Mouse (Mus musculus): ENCODE results near the gene Ces3a. TPM values are rescaled to one million over a fixed set of nuclear protein-coding genes. Genes with fewer than 3 reads are reported as not detected.
A peak's percentile ranks its signal among the peaks of the same experiment; 100 is the strongest.

Ces3a gene
- total and polyA plus RNA-seq, 3 experiments = not detected

- DNase-seq (ENCODE audit: low read depth, low spot score) = peak; percentile 66
- no peaks in the 10 kb centered on the region for H3K79me2 ChIP-seq (ENCODE audit: control insufficient read depth, insufficient read depth, low read length, poor library complexity)
- H3K27me3 ChIP-seq (ENCODE audit: control insufficient read depth in 1 of 2, insufficient read depth in 2 of 2, low read length in 2 of 2) = no peaks in the 10 kb centered on the region
- H3K36me3 ChIP-seq (ENCODE audit: control insufficient read depth in 1 of 2, insufficient read depth in 2 of 2, low read length in 2 of 2) = no peaks in the 10 kb centered on the region
- H3K27ac ChIP-seq (ENCODE audit: control insufficient read depth, low read depth, low read length) = no peak overlapping the region
- TF ChIP-seq RAD21 (IDR thresholded peaks at IDR 0.05; ENCODE audit: low read depth, low read length) = peak; percentile 60
- TF ChIP-seq SMC3 (IDR thresholded peaks at IDR 0.05; ENCODE audit: low read depth, low read length) = peak; percentile 78
- TF ChIP-seq ZC3H11A (IDR thresholded peaks at IDR 0.05; ENCODE audit: low read depth, low read length) = peak; percentile 38; the same call in 1 of the 2 replicates
- TF ChIP-seq MYB (IDR thresholded peaks at IDR 0.05; ENCODE audit: low read depth, low read length) = no peak
- TF ChIP-seq CTCF (IDR thresholded peaks at IDR 0.05 in 2 of 3, conservative IDR thresholded peaks at IDR 0.05 in 1 of 3; ENCODE audit: control insufficient read depth in 1 of 3, insufficient read depth in 1 of 3, low read depth in 2 of 3, low read length in 3 of 3, poor library complexity in 1 of 3, severe bottlenecking in 1 of 3) = peak; percentile 44 to 66 (median 52); a peak in 5 of 6 replicates
- TF ChIP-seq ZKSCAN1 (IDR thresholded peaks at IDR 0.05; ENCODE audit: low read depth, low read length) = no peak
- H3K4me3 ChIP-seq (ENCODE audit: control insufficient read depth in 1 of 2, insufficient read depth in 1 of 2, low read depth in 2 of 2, low read length in 2 of 2) = no peak overlapping the region
- H3K4me1 ChIP-seq (ENCODE audit: control insufficient read depth in 1 of 2, insufficient read depth in 2 of 2, low read length in 2 of 2) = no peaks in the 10 kb centered on the region
- H3K9me3 ChIP-seq (replicated peaks; ENCODE audit: insufficient read depth, low read length) = no peaks in the 10 kb centered on the region
- H3K9ac ChIP-seq (ENCODE audit: control insufficient read depth, low read depth, low read length, poor library complexity, severe bottlenecking) = no peak overlapping the region
Measured at GRCm38 (mm10) chr8:105011136-105011535, 37.3 kb upstream of the Ces3a start.

GRCm38 (mm10) chr8:105014391-105014790, 34.0 kb upstream of the Ces3a start:
- DNase-seq (ENCODE audit: low read depth, low spot score) = no peak
- H3K36me3 ChIP-seq (ENCODE audit: control insufficient read depth in 1 of 2, insufficient read depth in 2 of 2, low read length in 2 of 2) = no peaks in the 10 kb centered on the region
- H3K79me2 ChIP-seq (ENCODE audit: control insufficient read depth, insufficient read depth, low read length, poor library complexity) = no peaks in the 10 kb centered on the region
- no peak overlapping the region for H3K9ac ChIP-seq (ENCODE audit: control insufficient read depth, low read depth, low read length, poor library complexity, severe bottlenecking)
- peaks cover 0 to 1% of the 10 kb centered on the region in 2 experiments; a peak in 2 of 4 replicates for H3K27me3 ChIP-seq (ENCODE audit: control insufficient read depth in 1 of 2, insufficient read depth in 2 of 2, low read length in 2 of 2)
- no peaks in the 10 kb centered on the region for H3K4me1 ChIP-seq (ENCODE audit: control insufficient read depth in 1 of 2, insufficient read depth in 2 of 2, low read length in 2 of 2)
- H3K4me3 ChIP-seq (ENCODE audit: control insufficient read depth in 1 of 2, insufficient read depth in 1 of 2, low read depth in 2 of 2, low read length in 2 of 2) = no peak overlapping the region
- H3K9me3 ChIP-seq (replicated peaks; ENCODE audit: insufficient read depth, low read length) = no peaks in the 10 kb centered on the region
- H3K27ac ChIP-seq (ENCODE audit: control insufficient read depth, low read depth, low read length) = no peak overlapping the region
- TF ChIP-seq E2F4 (IDR thresholded peaks at IDR 0.05; ENCODE audit: borderline replicate concordance, low read depth, low read length) (no peak), UBTF (IDR thresholded peaks at IDR 0.05; ENCODE audit: borderline replicate concordance, insufficient read depth, low read depth, low read length) (no peak), MYB (IDR thresholded peaks at IDR 0.05; ENCODE audit: low read depth, low read length) (no peak)

DNA sequence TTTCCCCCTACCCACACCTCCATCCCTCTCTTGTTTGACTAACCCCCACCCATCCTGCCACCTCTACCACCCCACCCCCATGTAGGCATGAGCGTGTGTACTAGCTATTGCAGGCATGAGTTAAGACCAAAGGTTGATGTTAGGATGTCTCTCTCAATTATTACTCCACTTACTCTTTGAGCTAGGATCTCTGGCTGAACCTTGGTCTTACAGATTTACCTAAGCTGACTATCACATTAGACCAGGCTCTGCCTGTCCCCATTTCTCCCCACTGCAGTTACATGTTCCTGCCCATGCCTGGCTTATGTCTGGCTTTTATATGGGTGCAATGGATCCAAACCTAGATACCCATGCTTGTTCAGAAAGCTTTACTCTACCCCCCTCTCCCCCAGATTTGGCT, 26.4 kb upstream of the Ces3a start:
- Histone ChIP-seq H3K9ac (ENCODE audit: control insufficient read depth, low read depth, low read length, poor library complexity, severe bottlenecking) (no peak overlapping the region), H3K36me3 (ENCODE audit: control insufficient read depth in 1 of 2, insufficient read depth in 2 of 2, low read length in 2 of 2) (no peaks in the 10 kb centered on the region), H3K27ac (ENCODE audit: control insufficient read depth, low read depth, low read length) (no peak overlapping the region), H3K9me3 (replicated peaks; ENCODE audit: insufficient read depth, low read length) (no peaks in the 10 kb centered on the region), H3K79me2 (ENCODE audit: control insufficient read depth, insufficient read depth, low read length, poor library complexity) (no peaks in the 10 kb centered on the region), H3K4me1 (ENCODE audit: control insufficient read depth in 1 of 2, insufficient read depth in 2 of 2, low read length in 2 of 2) (no peaks in the 10 kb centered on the region), H3K27me3 (ENCODE audit: control insufficient read depth in 1 of 2, insufficient read depth in 2 of 2, low read length in 2 of 2) (peaks cover 0 to 1% of the 10 kb centered on the region in 2 experiments; a peak in 2 of 4 replicates), H3K4me3 (ENCODE audit: control insufficient read depth in 1 of 2, insufficient read depth in 1 of 2, low read depth in 2 of 2, low read length in 2 of 2) (no peak overlapping the region)
- no peak for DNase-seq (ENCODE audit: low read depth, low spot score)
- TF ChIP-seq MAX (IDR thresholded peaks at IDR 0.05; ENCODE audit: low read length) = no peak
- TF ChIP-seq ZKSCAN1 (IDR thresholded peaks at IDR 0.05; ENCODE audit: low read depth, low read length) = no peak
- TF ChIP-seq E2F4 (IDR thresholded peaks at IDR 0.05; ENCODE audit: borderline replicate concordance, low read depth, low read length) = no peak
- TF ChIP-seq KAT2A (conservative IDR thresholded peaks at IDR 0.05; ENCODE audit: low read depth, low read length) = no peak
- no peak for TF ChIP-seq USF2 (IDR thresholded peaks at IDR 0.05; ENCODE audit: borderline replicate concordance in 1 of 2, insufficient read depth in 1 of 2, low read depth in 1 of 2, low read length in 2 of 2)
- TF ChIP-seq MXI1 (IDR thresholded peaks at IDR 0.05; ENCODE audit: low read depth, low read length) = no peak
- no peak for TF ChIP-seq SMC3 (IDR thresholded peaks at IDR 0.05; ENCODE audit: low read depth, low read length)
